Mouse (Mus musculus): Measurements from ENCODE around the gene Syt7. TPM values are rescaled to one million over a fixed set of nuclear protein-coding genes. Genes with fewer than 3 reads are reported as not detected.

Gene Syt7
- total RNA-seq, 2 experiments from 2014 or later: 39.4 to 41.6 TPM

DNA sequence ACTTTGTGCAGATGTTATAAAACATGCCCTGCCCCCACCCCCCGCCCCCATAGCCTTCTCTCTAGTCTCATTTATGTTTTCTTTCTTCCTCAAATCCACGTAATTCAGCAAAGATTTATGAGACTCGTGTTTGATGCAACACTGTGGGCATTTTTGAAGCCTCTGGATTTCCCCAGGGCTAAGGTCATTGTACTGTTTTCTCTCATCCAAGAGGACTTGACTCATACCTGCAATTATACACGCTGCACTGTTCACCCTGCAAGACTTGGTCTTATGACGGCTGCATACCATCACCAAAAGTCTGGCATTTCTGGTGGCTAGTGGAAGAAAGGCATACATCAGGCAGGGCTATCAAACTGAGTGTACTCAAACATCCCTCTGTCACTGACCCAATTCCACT, 8.9 kb upstream of the Syt7 start:
- no peak for DNase-seq

DNA sequence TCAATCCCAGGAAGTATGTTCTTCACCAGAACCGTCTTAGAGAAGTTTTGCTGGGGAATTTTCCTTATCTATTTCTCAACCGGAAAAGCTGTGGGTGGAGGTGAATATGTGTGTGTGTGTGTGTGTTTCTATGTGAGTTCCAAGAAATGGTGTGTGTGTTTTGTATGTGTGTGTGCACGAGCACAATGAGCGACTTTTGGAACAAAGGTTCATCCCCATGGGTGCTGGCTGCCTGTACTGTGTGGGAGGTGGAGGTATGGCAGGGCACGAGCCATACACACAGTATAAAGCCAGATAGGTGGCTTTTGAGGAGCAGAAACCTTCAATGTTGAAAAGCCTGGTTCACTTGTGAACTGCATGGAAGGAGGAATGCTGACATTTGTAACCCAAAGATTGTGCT, 1.2 kb upstream of the Syt7 start:
- DNase-seq: no peak
- intact Hi-C loops (cut with DNase I): no loop called here

More for the DNA sequence above, 8.9 kb upstream of the Syt7 start:
- intact Hi-C loops (cut with DNase I): no loop called here

- peak in 1 of 2 experiments; percentile 18 for DNase-seq
- intact Hi-C loops (cut with DNase I): loop anchor here (2.0 kb wide), 1 partner anchor 49 kb away; no protein-coding TSS in a partner anchor
Measured at GRCm38 (mm10) chr19:10389391-10390098, 655 bp downstream of the Syt7 start.

DNA sequence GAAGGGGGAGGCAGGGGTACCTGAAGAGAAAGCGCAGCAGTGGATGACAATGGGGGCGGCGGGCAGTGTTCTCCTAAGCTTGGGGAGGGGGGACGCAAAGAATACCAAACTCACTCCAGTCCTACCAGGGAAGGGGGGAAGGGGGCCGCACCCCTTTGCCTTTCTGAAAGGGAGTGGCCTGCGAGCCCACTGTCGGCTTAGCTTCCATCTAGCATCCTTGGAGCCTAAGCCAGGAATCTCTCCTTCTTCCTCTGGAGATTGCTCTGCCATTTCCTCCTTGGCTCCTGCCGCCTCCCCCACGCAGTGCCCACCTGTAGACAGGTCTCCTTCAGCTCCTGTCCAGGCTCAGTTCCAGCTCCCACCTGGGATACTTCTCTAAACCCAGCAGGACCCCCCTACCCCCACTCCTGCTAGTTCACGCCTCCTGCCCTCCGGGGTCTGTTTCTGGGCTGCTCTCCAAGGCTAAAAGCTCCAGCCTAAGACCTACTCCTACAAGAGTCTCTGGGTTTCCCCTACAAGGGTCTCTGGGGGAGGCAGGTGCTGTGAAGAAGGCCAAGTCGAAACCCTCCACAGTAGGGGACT, 1.3 kb downstream of the Syt7 start:
- intact Hi-C loops (cut with DNase I): loop anchor here (2.0 kb wide), 1 partner anchor 49 kb away; no protein-coding TSS in a partner anchor
- no peak for DNase-seq

DNA sequence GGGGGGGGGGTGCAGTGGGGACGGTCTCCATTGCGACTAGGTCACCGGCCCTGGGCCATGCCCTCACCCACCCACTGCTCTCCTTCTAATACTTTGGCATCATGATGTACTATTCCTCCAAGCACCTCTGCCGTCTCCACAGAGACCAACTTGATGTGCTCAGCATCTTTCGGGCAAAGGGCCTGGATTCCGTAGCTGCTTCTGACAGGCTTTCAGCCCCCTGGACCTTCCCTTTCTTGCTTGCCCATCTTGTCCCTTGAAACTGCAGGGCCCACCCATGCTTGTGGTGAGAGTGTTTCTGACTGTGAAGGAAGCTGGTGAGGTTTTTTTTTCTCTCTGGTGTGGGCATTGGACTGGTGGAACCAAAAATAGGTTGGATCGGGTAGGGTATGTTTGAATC, 2.1 kb downstream of the Syt7 start:
- intact Hi-C loops (cut with DNase I): loop anchor here (2.0 kb wide), 1 partner anchor 50 kb away; no protein-coding TSS in a partner anchor
- DNase-seq: no peak

- intact Hi-C loops (cut with DNase I): loop anchor here (2.0 kb wide), 2 partner anchors 43 to 51 kb away; no protein-coding TSS in a partner anchor
- peak; percentile 49 for DNase-seq
Measured at GRCm38 (mm10) chr19:10391995-10392394, 3.1 kb downstream of the Syt7 start.

DNA sequence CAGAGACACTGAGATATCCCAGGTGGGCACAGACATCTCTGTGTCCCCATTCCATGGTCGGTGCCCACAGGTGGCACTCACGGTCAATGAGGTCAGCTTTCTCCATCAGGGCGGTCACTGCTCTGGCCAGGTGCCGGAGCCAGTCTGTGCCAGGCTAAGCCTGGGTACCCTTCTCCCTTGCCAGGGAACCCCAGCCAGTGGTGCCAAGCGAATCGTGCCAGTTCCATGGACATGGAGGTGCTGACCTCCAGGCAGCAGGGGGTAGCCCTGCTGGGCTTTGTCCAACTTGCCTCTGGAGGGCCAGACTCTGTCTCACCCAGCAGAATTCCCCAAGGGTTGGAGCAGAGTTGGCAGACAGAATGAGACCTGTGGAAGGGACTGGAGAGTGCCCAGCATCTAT, 4.6 kb downstream of the Syt7 start:
- intact Hi-C loops (cut with DNase I): loop anchor here (2.0 kb wide), 1 partner anchor 41 kb away; no protein-coding TSS in a partner anchor
- peak; percentile 41 to 55 for DNase-seq

DNA sequence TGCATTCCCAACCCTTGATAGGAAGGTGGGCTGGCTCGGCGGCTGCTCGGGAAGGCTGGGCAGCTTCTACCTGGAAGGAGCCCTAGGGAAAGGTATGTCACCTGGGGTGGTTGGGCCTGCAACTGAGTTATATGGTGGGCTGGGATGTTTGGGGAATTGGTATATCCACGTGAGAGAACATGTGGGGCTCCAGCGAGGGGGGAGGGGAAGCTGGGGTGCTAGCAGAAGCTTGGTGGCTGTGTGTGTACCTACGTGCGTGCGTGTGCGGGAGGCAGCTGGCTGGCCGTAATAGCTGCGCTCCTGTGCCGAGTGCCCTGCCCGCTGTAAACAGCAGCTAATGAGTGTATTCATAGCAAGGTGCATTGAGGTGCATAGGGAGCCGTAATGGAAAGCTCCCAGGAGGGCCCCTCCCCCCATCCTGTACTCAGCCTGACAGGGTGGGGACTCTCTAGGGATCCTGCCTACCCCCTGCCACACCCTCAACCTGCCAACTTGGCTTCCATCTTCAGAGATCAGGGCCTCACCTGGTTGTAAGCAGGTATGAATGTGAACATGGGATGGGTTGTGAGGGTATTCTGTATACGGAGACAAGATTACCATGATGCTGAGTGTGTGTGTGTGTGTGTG, 5.1 kb downstream of the Syt7 start:
- DNase-seq: no peak
- intact Hi-C loops (cut with DNase I): loop anchor here (2.0 kb wide), 1 partner anchor 41 kb away; no protein-coding TSS in a partner anchor

GRCm38 (mm10) chr19:10395174-10395573, 6.3 kb downstream of the Syt7 start:
- DNase-seq: no peak
- intact Hi-C loops (cut with DNase I): loop anchor here (1.0 kb wide), 2 partner anchors 54 to 137 kb away; no protein-coding TSS in a partner anchor

GRCm38 (mm10) chr19:10396962-10397361, 8.1 kb downstream of the Syt7 start:
- intact Hi-C loops (cut with DNase I): no loop called here
- no peak for DNase-seq

DNA sequence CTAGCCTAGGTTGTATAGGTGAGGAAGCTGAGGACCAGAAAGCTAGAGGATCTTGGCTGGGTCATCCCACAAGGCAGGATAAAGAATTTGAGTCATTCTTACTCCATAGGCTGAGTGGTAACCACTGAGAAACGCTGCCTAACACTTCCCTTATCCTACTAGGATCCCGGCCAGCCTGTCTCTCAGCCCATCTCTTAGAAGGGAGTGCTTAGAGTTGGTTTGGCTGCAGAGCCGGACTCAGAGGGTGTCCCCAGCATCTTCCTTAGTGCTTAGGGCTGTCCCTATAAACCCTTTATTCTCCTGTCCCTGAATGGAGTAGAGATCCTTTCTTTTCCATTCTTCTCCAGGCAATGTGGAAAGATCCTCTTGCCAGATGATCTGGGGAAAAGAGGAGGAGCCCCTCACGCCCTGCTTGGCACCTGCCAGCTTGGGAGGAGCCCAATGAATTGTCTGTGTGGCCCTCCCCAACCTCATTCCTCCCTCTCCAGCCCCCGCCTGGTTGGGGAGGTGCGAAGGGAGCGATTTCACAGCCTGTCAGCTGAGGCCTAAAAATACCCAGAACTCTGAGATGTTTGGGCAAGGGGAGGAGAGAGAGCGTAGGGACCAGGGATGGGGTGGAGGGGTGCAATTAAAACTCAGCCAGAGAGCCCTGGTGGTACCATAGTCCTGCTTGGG, 8.7 kb downstream of the Syt7 start:
- intact Hi-C loops (cut with DNase I): no loop called here
- DNase-seq: no peak

- no peak for DNase-seq
- intact Hi-C loops (cut with DNase I): no loop called here
Measured at GRCm38 (mm10) chr19:10398296-10398695, 9.4 kb downstream of the Syt7 start.

DNA sequence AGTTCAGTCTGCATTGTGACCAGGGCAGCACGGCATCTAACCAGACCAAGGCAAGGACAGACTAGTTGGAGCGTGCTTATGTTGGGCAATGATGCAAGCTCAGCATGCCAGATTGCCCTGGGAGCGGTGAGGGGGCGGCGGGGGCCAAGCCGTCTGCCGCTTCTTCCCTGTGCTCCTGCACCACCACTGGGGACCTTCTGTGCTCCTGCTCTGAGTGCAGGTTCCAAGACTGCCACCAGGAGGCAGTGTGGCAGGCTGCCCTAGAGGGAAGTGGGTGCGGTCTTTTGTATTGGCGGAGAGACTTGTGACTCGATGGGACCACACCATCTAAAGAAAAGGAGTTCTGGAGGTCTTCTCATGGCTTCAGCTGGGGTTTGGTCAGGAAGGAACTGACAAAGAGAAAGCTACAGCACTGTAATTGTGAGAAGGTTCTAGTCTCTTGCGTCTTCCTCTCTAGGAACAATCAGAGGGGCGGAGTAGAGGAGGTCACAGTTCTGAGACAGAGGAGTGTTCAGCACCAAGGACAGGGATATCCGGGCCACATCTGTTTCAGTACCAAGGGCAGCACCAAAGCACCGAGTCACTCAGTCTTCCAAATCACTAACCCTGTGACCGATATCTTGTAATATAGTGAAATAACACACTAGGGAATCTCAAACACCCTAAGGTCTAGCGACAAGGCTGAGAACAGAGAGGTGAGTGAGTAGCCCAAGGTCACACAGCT, 14.0 kb downstream of the Syt7 start:
- DNase-seq: peak; percentile 56 to 60
- intact Hi-C loops (cut with DNase I): no loop called here

GRCm38 (mm10) chr19:10403593-10404380, 14.9 kb downstream of the Syt7 start:
- intact Hi-C loops (cut with DNase I): no loop called here
- no peak for DNase-seq

GRCm38 (mm10) chr19:10404424-10404823, 15.5 kb downstream of the Syt7 start:
- DNase-seq: no peak
- intact Hi-C loops (cut with DNase I): no loop called here

DNA sequence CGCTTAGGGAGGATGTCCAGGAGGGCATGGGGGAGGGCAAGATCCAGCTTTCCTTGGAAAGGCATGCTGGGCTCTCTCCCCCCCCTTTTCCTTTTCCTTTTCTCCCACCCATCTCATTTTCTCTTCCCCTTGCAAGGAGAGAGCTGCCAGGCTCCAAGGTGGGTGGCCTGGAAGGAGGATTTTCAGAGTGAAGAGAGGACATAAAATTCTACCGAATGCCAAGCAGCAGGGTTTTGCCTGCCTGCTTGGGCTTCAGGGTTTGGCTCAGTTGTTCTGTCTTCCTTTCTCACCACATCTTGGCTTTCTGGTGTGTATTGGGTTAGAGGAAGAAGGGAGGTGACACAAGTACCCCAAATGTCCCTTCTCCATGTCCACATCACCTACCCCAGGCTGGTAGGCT, 16.0 kb downstream of the Syt7 start:
- no peak for DNase-seq
- intact Hi-C loops (cut with DNase I): no loop called here

- DNase-seq: no peak
- intact Hi-C loops (cut with DNase I): no loop called here
Measured at GRCm38 (mm10) chr19:10413701-10414242, 24.9 kb downstream of the Syt7 start.

- DNase-seq: no peak
- intact Hi-C loops (cut with DNase I): no loop called here
Measured at GRCm38 (mm10) chr19:10415508-10415907, 26.6 kb downstream of the Syt7 start.

DNA sequence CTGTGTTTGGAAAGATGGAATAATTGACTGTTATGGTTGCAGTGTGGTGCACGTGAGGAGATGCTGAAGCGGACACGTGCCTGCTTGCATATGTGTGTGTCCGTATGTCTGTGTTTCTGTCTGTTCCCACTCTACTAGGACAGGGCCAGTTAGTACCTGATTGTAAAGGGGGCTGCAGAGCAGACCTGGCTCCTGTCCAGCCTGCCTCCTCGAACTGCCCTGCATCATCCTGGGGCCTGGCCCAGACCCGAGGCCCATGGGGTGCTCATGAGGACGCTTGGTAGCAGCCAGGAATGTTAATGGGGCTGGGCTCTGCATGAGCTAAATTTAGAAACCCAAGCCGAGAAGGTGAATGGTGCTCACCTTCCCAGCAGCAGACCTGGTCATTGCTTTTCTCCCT, 28.0 kb downstream of the Syt7 start:
- DNase-seq: peak; percentile 43 to 48
- intact Hi-C loops (cut with DNase I): no loop called here

Data from heart, postnatal 36 days (tissue).